ENCODE assay signal across 8 mouse cellular contexts in the genomic region with DNA sequence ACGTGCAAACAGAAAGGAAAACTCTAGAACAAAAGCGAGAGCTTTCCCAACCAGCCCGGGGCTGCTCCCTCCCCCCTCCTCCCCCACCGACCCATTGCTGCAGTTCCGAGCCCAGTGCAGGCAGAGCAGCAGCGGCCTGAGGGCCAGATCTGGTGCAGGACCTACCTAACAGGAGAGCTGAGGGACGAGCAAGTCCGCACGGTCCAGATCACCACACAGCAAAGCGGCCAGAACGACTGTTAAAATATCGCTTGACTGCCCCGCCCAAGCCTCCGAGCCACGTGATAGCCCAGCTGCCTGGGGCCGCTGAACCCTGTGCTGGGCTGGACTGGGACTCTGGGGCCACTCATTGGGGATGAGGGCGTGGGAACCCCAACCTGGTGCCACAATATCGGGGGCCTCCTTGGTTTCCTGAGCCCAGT. TPM values are rescaled to one million over a fixed set of nuclear protein-coding genes. Genes with fewer than 3 reads are reported as not detected.
DNase-seq lines count a peak whose midpoint lies in the region; ATAC-seq and TF ChIP-seq lines count a peak whose summit lies in the region.

A gene (minus strand): TSS at position 281 of the 422 bp plus-strand sequence.

- intact Hi-C loops in left cerebral cortex, adult 2 months (cut with DNase I) = no loop called here

- DNase-seq in R1 (ENCODE audit: low read depth, low spot score) = peak; percentile 57
- peak; percentile 56 to 63 for DNase-seq in cerebellum, postnatal 14 days
- peak; percentile 81 for DNase-seq in gastrocnemius, adult 18-20 months (ENCODE audit: low spot score)
- peak; percentile 58 for DNase-seq in hindbrain, embryonic 14.5 days (ENCODE audit: low spot score)
- DNase-seq in left cerebral cortex, adult 2 months (ENCODE audit: extremely low spot score in 1 of 2, low spot score in 2 of 2) = peak; percentile 25 to 27
- peak; percentile 23 for DNase-seq in right cerebral cortex, adult 18-20 months
- peak; percentile 31 for DNase-seq in urinary bladder, postnatal 10 days (ENCODE audit: low spot score)

- H3K27me3 ChIP-seq in hindbrain, embryonic 14.5 days (ENCODE audit: control insufficient read depth, insufficient read depth, low read length) = no peaks in the 10 kb centered on the region

- peak within 1 kb of the TSS; percentile 55 for H3K4me3 ChIP-seq in hindbrain, embryonic 14.5 days (replicated peaks; ENCODE audit: low read length)
- peak within 1 kb of the TSS; percentile 58 for H3K4me3 ChIP-seq in left cerebral cortex, adult 2 months

- TF ChIP-seq CTCF in left cerebral cortex, adult 2 months (IDR thresholded peaks at IDR 0.05) = no peak

- peak; percentile 87 for ATAC-seq in hindbrain, embryonic 14.5 days (ENCODE audit: low FRiP score)
- peak; percentile 69 for ATAC-seq in megakaryocyte, adult 5-6 weeks (ENCODE audit: poor library complexity, severe bottlenecking)

- WGBS in hindbrain, embryonic 14.5 days = under 1% methylated on average over 18 of the region's 18 CpGs

- peak within 1 kb of the TSS; percentile 77 for H3K4me2 ChIP-seq in hindbrain, embryonic 14.5 days (replicated peaks)

- H3K9ac ChIP-seq in hindbrain, embryonic 14.5 days = peak within 1 kb of the TSS; percentile 79

- no peaks in the 10 kb centered on the region for H3K9me3 ChIP-seq in hindbrain, embryonic 14.5 days (ENCODE audit: control insufficient read depth, low read length)

- H3K27ac ChIP-seq in hindbrain, embryonic 14.5 days = peak within 1 kb of the TSS; percentile 10; the same call in 1 of the 2 replicates
- H3K27ac ChIP-seq in left cerebral cortex, adult 2 months = peak within 1 kb of the TSS; percentile 70

- H3K4me1 ChIP-seq in hindbrain, embryonic 14.5 days (replicated peaks; ENCODE audit: control insufficient read depth, insufficient read depth, low read length) = peaks cover 7% of the 10 kb centered on the region; the same call in 1 of the 2 replicates

- no peaks in the 10 kb centered on the region; the same call in 1 of the 2 replicates for H3K36me3 ChIP-seq in hindbrain, embryonic 14.5 days (replicated peaks; ENCODE audit: control insufficient read depth, insufficient read depth)

RNA-seq across cellular contexts. Expression of the gene that starts here (rescaled TPM):
- total RNA-seq in gastrocnemius, adult 18-20 months (2021) = 10 to 100 TPM; 59.8 to 66.3 TPM
- polyA plus RNA-seq in hindbrain, embryonic 14.5 days (2014; fragmentation: Nextera tagmentation; extraction: Ambion mirVana) = 49.1 and 50.9 TPM in 2 replicates
- 10 to 100 TPM in 1 of 2 experiments, 1 to 10 TPM in 1; 7.7 to 11.3 TPM for total RNA-seq in left cerebral cortex, adult 2 months (2021)
- 124 and 127 TPM in 2 replicates for total RNA-seq in megakaryocyte, adult 5-6 weeks (2015)
- total RNA-seq in megakaryocyte, adult 5-6 weeks (2017) = 187 and 216 TPM in 2 replicates

Comparison
In these comparisons a context has a peak if more than half of its experiments do, and no peak if none do; other contexts are left out.
1. Peak in every context shown above with its lines: DNase-seq, ATAC-seq, H3K4me3 ChIP-seq and H3K27ac ChIP-seq.
2. RNA of the gene that starts here (total RNA-seq): 124 to 216 TPM in megakaryocyte, adult 5-6 weeks and 59.8 to 66.3 TPM in gastrocnemius, adult 18-20 months; 7.7 to 11.3 TPM in left cerebral cortex, adult 2 months; every median in the first group is over 4 times any median in the second.
3. DNase-seq: peak in every context shown above with its lines; median percentile 81 in gastrocnemius, adult 18-20 months; 60 in cerebellum, postnatal 14 days; 58 in hindbrain, embryonic 14.5 days; 57 in R1; 31 in urinary bladder, postnatal 10 days; 26 in left cerebral cortex, adult 2 months; 23 in right cerebral cortex, adult 18-20 months.